25 mouse cellular contexts compared by ENCODE assay signal in the genomic region with DNA sequence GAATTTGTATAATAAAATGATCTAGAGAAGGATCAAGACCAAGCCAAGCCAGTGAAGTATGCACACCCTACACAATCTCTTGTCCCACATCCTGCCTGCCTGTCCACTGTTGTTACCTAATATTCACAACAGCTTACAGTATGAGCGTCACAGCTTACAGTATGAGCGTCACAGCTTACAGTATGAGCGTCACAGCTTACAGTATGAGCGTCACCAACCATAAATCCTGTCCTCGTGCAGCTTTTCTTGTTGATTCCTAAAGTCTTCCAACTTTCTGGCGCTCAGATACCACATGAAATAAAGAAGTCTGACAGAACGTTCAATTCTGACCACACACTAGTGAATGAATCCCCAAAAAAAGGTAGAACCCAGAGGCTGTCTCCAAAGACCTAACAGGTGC. TPM values are rescaled to one million over a fixed set of nuclear protein-coding genes. Genes with fewer than 3 reads are reported as not detected.
A peak's percentile ranks its signal among the peaks of the same experiment; 100 is the strongest.
DNase-seq lines count a peak whose midpoint lies in the region; ATAC-seq lines count a peak whose summit lies in the region.
"Had no signal": no experiment of that assay in that cellular context is flagged by ENCODE, and none has a peak within 500 bp of the region (broad histone marks: within the 10 kb centered on the region; RNA-seq: fewer than 3 reads in every experiment).

No protein-coding gene starts in this region.

- WGBS in kidney, embryonic 16.5 days, result 89% methylated on average over 7 of the region's 7 CpGs
- WGBS in midbrain, embryonic 16.5 days, result 95% methylated on average over 7 of the region's 7 CpGs

- no peaks in the 10 kb centered on the region for H3K27me3 ChIP-seq in splenic B cell, adult 2 months (ENCODE audit: control insufficient read depth, insufficient read depth, low read length, poor library complexity, severe bottlenecking)
- no peaks in the 10 kb centered on the region for H3K27me3 ChIP-seq in kidney, embryonic 16.5 days (ENCODE audit: insufficient read depth, low read length)
- H3K27me3 ChIP-seq in midbrain, embryonic 16.5 days (ENCODE audit: control insufficient read depth, insufficient read depth, low read depth, low read length), result no peaks in the 10 kb centered on the region
- H3K27me3 ChIP-seq: embryonic facial prominence, embryonic 12.5 days; forebrain, embryonic 15.5 days; hindbrain, embryonic 12.5 days had no signal

- ATAC-seq in CD4-positive, CD25-positive, alpha-beta regulatory T cell, adult 4 months, result peak; percentile 62
- ATAC-seq in activated CD4-positive, CD25-positive, alpha-beta regulatory T cell, adult 4 months, result peak; percentile 45
- 0 out of 2 replicates have a peak, but pooled peaks have one; percentile 23 for ATAC-seq in megakaryocyte, adult 5-6 weeks (ENCODE audit: poor library complexity, severe bottlenecking)
- no peak for ATAC-seq in kidney, embryonic 16.5 days (ENCODE audit: low FRiP score, low TSS enrichment)
- no peak for ATAC-seq in midbrain, embryonic 16.5 days
- ATAC-seq: forebrain, embryonic 15.5 days; hindbrain, postnatal 0 days; intestine, embryonic 16.5 days had no signal

- no peak overlapping the region for H3K4me3 ChIP-seq in kidney, embryonic 16.5 days (ENCODE audit: low read length)
- no peak overlapping the region for H3K4me3 ChIP-seq in midbrain, embryonic 16.5 days (ENCODE audit: low read depth, low read length)
- H3K4me3 ChIP-seq: embryonic facial prominence, embryonic 12.5 days; forebrain, embryonic 15.5 days; heart, embryonic 10.5 days; hindbrain, embryonic 12.5 days had no signal

- H3K4me1 ChIP-seq in kidney, embryonic 16.5 days (ENCODE audit: insufficient read depth, low read length), result no peaks in the 10 kb centered on the region
- H3K4me1 ChIP-seq in midbrain, embryonic 16.5 days (ENCODE audit: control insufficient read depth, insufficient read depth, low read length), result no peaks in the 10 kb centered on the region
- H3K4me1 ChIP-seq: embryonic facial prominence, embryonic 12.5 days; forebrain, embryonic 15.5 days; heart, embryonic 10.5 days; hindbrain, embryonic 12.5 days had no signal

- H3K36me3 ChIP-seq in splenic B cell, adult 2 months (ENCODE audit: control insufficient read depth, insufficient read depth, low read length, poor library complexity, severe bottlenecking), result peaks cover 13% of the 10 kb centered on the region
- peaks cover 36% of the 10 kb centered on the region for H3K36me3 ChIP-seq in kidney, embryonic 16.5 days (ENCODE audit: insufficient read depth, low read length)
- peaks cover 26% of the 10 kb centered on the region for H3K36me3 ChIP-seq in midbrain, embryonic 16.5 days (ENCODE audit: control insufficient read depth, insufficient read depth, low read length)

- no peak overlapping the region for H3K9ac ChIP-seq in kidney, embryonic 16.5 days (replicated peaks; ENCODE audit: low read length)
- H3K9ac ChIP-seq in midbrain, embryonic 16.5 days (ENCODE audit: low read depth, low read length), result no peak overlapping the region
- H3K9ac ChIP-seq: embryonic facial prominence, embryonic 12.5 days; forebrain, embryonic 15.5 days; hindbrain, embryonic 12.5 days had no signal

- DNase-seq in splenic B cell, adult 2 months (ENCODE audit: low read depth, low spot score), result peak; percentile 41
- no peak for DNase-seq in urinary bladder, adult 18-20 months (ENCODE audit: low spot score in 2 of 2)
- DNase-seq: adrenal gland, postnatal 14 days; cerebellum, adult 11-12 months; cerebellum, adult 9-10 months; cerebellum, postnatal 25 days; gastrocnemius, postnatal 10 days; heart, adult 11 months; heart, postnatal 10 days; heart, postnatal 4 days had no signal

- H3K9me3 ChIP-seq in kidney, embryonic 16.5 days (ENCODE audit: low read length), result no peaks in the 10 kb centered on the region
- H3K9me3 ChIP-seq in midbrain, embryonic 16.5 days (replicated peaks; ENCODE audit: control insufficient read depth, low read length, poor library complexity, severe bottlenecking), result no peaks in the 10 kb centered on the region
- H3K9me3 ChIP-seq: embryonic facial prominence, embryonic 12.5 days; forebrain, embryonic 15.5 days; heart, embryonic 10.5 days; hindbrain, embryonic 12.5 days had no signal

- H3K4me2 ChIP-seq in kidney, embryonic 16.5 days (replicated peaks; ENCODE audit: low read depth, low read length), result no peak overlapping the region
- no peak overlapping the region for H3K4me2 ChIP-seq in midbrain, embryonic 16.5 days (ENCODE audit: low read length)
- H3K4me2 ChIP-seq: embryonic facial prominence, embryonic 12.5 days; forebrain, embryonic 15.5 days; hindbrain, embryonic 12.5 days had no signal

- no peak overlapping the region for H3K27ac ChIP-seq in kidney, embryonic 16.5 days (ENCODE audit: low read length)
- H3K27ac ChIP-seq in midbrain, embryonic 16.5 days (ENCODE audit: low read length), result no peak overlapping the region
- H3K27ac ChIP-seq: embryonic facial prominence, embryonic 12.5 days; forebrain, embryonic 15.5 days; heart, embryonic 10.5 days; hindbrain, embryonic 12.5 days; hindbrain, postnatal 0 days had no signal

RNA-seq across cellular contexts. Expression of a gene that starts 6.8 kb away (rescaled TPM):
- 100 to 1,000 TPM; 192 to 219 TPM for polyA plus RNA-seq in CD4-positive, CD25-positive, alpha-beta regulatory T cell, adult 4 months (2017; shearing (Covaris generic))
- polyA plus RNA-seq in activated CD4-positive, CD25-positive, alpha-beta regulatory T cell, adult 4 months (2017; shearing (Covaris generic)), result 100 to 1,000 TPM; 174 to 195 TPM
- total RNA-seq in megakaryocyte, adult 5-6 weeks (2015), result 20.8 and 23.1 TPM in 2 replicates
- 38.7 and 44.3 TPM in 2 replicates for total RNA-seq in megakaryocyte, adult 5-6 weeks (2017)
- polyA plus RNA-seq in kidney, embryonic 16.5 days (2015; fragmentation: Nextera tagmentation; extraction: Ambion mirVana), result 52.2 and 53.8 TPM in 2 replicates
- polyA plus RNA-seq in midbrain, embryonic 16.5 days (2015; fragmentation: Nextera tagmentation; extraction: Ambion mirVana), result 62.0 and 63.6 TPM in 2 replicates

RNA-seq across cellular contexts. Expression of a gene that starts 24.2 kb away (rescaled TPM):
- 100 to 1,000 TPM in 1 of 2 experiments, 10 to 100 TPM in 1; 97.2 to 108 TPM for polyA plus RNA-seq in CD4-positive, CD25-positive, alpha-beta regulatory T cell, adult 4 months (2017; shearing (Covaris generic))
- polyA plus RNA-seq in activated CD4-positive, CD25-positive, alpha-beta regulatory T cell, adult 4 months (2017; shearing (Covaris generic)), result 100 to 1,000 TPM in 1 of 2 experiments, 10 to 100 TPM in 1; 89.5 to 104 TPM
- 27.9 and 35.9 TPM in 2 replicates for total RNA-seq in megakaryocyte, adult 5-6 weeks (2015)
- 50.4 and 52.2 TPM in 2 replicates for total RNA-seq in megakaryocyte, adult 5-6 weeks (2017)
- polyA plus RNA-seq in kidney, embryonic 16.5 days (2015; fragmentation: Nextera tagmentation; extraction: Ambion mirVana), result 60.0 and 63.5 TPM in 2 replicates
- polyA plus RNA-seq in midbrain, embryonic 16.5 days (2015; fragmentation: Nextera tagmentation; extraction: Ambion mirVana), result 61.2 and 68.3 TPM in 2 replicates

RNA-seq across cellular contexts. Expression of a gene that starts 44.3 kb away (rescaled TPM):
- under 1 TPM in 1 of 2 experiments, not detected in 1; 0.32 TPM for polyA plus RNA-seq in CD4-positive, CD25-positive, alpha-beta regulatory T cell, adult 4 months (2017; shearing (Covaris generic))
- polyA plus RNA-seq in activated CD4-positive, CD25-positive, alpha-beta regulatory T cell, adult 4 months (2017; shearing (Covaris generic)), result under 1 TPM in 1 of 2 experiments, not detected in 1; 0.34 TPM
- 3.1 and 4.2 TPM in 2 replicates for total RNA-seq in megakaryocyte, adult 5-6 weeks (2015)
- 4.3 and 5.9 TPM in 2 replicates for total RNA-seq in megakaryocyte, adult 5-6 weeks (2017)
- 0.30 and 0.60 TPM in 2 replicates for polyA plus RNA-seq in kidney, embryonic 16.5 days (2015; fragmentation: Nextera tagmentation; extraction: Ambion mirVana)
- polyA plus RNA-seq in midbrain, embryonic 16.5 days (2015; fragmentation: Nextera tagmentation; extraction: Ambion mirVana), result 0.17 TPM in 1 of 2 replicates, not detected in the other
- total RNA-seq: adrenal gland, adult 18-20 months; gastrocnemius, postnatal 10 days; heart, postnatal 10 days; hindbrain, postnatal 0 days had no signal
- polyA plus RNA-seq: cortical plate, adult 2 months; embryonic facial prominence, embryonic 12.5 days; forebrain, embryonic 11.5 days; heart, embryonic 10.5 days; heart, embryonic 14.5 days; hindbrain, embryonic 12.5 days; hindbrain, postnatal 0 days; intestine, embryonic 16.5 days had no signal

Comparison
In these comparisons a context has a peak if more than half of its experiments do, and no peak if none do; other contexts are left out.
1. ATAC-seq: peak in CD4-positive, CD25-positive, alpha-beta regulatory T cell, adult 4 months (single experiment), activated CD4-positive, CD25-positive, alpha-beta regulatory T cell, adult 4 months (single experiment) and megakaryocyte, adult 5-6 weeks (single experiment); none in kidney, embryonic 16.5 days (single experiment) and midbrain, embryonic 16.5 days (single experiment).